Mouse (Mus musculus): ENCODE data around the gene Adam19.
A peak's percentile ranks its signal among the peaks of the same experiment; 100 is the strongest.
"Not testable (repeated sequence)": the region's sequence is repeated elsewhere in the genome, so short reads cannot be mapped to it uniquely, and the experiment has no call there.

Gene Adam19

GRCm38 (mm10) chr11:46055896-46056769, at the start of gene Adam19:
TSS of gene Adam19 (plus strand) at chr11:46055992.
- peak; percentile 57 for DNase-seq

DNA sequence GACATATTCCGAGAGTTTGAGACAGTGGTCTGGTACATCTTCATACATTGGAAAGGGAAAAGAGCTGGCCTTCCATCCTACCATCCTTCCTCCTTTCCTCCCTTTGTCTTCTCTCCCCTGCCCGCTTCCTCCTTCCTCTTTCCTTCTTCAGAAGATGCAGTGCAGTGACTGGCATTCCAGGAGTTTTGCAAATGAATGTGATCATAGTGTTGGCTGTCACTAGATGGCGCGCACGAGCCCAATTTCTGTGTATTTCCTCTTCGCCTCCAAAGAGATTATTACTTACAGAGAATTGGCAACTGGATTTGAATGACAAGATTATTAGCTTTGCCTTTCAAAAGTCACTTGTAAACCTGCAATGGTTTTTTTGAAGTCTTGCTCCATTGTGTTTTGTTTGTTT, 39.7 kb upstream of the Adam19 start:
- peak; percentile 47 for DNase-seq

DNA sequence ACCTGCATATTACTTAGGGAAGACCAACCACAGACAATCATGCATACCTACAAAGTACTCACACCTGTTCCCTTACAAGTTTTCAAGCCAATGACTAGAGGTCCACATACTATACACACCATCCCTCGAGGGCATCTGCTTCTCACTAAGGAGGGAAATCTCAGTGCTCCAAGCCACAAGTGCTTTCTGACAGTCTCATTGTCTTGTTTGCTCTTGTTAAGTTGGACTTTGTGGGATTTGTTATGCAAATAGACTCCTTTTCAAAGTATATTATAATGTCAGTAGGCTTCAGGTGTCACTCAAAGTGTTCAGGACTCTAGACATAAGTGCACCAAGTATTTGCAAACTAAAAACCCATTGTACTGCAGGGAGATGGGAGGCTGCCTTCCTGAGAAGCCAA, 35.5 kb upstream of the Adam19 start:
- DNase-seq: no peak

- DNase-seq: no peak
Observed at GRCm38 (mm10) chr11:46021850-46022249, 33.9 kb upstream of the Adam19 start.

DNA sequence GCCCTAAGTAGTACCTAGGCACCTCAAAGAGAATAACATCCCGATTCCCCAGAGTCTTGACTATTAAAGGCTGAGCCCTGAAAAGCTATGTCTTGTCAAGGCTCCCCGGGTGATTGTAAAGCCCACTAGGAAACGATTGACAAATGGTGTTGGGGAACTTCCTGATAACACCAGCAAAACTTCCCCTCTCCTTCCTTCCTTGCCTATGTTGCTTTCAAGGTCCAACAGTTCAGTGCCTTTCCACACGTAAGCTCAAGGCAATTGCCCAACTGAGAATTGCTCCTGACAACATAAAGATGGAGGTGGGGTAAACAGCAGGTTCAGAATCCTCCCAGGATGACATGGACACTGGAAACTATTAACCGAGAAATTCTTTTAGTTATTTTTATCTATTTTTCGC, 32.8 kb upstream of the Adam19 start:
- no peak for DNase-seq

DNA sequence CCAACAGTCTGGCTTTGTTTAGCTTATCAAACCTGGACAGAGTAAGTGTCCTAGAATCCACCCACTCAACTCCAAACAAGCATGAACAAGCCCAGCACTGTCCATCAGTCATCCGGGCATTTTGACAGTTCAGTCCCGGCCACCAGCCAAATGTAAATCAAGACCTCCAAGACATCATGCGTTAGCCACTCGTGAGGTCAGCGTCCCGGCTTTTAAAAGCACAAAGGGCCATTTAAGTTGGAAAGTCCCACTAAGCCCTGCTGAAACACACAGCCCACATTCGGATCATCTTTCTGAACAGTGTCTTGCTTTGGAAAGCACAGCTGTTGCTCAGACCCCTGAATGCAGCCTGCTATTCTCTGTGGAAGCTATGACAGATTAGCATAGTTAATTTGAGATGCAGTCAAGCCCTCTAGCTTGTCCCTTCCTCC, 29.8 kb upstream of the Adam19 start:
- DNase-seq: no peak

DNA sequence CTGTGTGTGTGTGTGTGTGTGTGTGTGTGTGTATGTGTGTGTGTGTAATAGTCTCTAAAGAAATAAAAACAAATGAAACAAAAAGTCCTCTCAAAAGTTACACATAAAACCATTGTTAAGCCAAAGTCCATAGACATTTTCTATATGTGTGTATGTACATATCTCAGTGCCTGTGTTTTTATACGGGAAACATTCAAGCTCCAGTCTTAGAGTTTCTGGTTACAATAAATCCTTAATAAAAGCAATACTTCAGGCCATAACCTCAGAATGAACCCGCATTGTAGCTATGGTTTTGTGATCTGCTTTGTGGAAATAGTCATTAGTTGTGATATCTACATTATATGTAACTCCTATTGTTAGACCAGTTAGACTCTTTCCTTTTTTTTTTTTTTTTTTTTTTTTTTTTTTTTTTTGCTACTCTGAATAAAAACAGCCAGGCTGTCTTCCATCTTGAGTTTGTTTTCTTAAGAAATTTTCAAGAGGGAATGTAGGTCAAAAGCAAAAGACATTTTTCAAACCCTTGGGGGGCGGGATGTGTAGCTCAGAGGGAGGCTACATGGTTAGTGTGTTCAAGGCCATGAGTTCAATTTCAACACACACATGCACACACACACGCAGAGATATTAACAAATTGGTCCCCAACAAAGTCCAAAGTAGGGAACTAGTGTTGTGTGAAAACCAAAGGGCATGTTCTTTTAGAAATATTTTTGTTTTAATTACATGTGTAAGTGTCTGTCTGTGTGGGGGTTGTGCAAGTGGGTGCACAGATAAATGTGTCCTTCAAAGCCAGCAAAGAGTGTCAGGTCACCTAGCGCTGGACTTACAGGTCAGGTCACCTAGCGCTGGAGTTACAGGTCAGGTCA, 27.6 kb upstream of the Adam19 start:
- no peak for DNase-seq

DNA sequence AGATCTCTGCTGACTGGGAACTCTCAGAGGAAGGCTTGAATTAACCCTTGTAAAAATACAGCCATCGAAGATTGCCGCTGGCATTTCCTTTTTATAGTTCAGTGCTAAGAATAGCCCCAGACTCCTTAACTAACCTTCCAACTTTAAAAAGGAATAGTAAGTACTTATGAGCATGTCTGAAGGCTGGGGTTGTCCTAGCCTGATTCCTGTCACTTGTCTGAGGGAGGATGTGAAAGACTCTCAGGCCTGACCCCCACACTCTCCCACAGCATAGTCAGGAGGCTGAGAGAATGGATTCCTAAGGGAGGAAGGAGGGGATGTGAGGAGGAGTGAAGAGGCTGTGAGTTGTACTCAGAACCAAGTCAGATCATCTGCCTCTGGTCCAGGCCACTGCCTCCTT, 26.3 kb upstream of the Adam19 start:
- DNase-seq: no peak

- DNase-seq: no peak
Observed at GRCm38 (mm10) chr11:46030026-46030425, 25.8 kb upstream of the Adam19 start.

DNA sequence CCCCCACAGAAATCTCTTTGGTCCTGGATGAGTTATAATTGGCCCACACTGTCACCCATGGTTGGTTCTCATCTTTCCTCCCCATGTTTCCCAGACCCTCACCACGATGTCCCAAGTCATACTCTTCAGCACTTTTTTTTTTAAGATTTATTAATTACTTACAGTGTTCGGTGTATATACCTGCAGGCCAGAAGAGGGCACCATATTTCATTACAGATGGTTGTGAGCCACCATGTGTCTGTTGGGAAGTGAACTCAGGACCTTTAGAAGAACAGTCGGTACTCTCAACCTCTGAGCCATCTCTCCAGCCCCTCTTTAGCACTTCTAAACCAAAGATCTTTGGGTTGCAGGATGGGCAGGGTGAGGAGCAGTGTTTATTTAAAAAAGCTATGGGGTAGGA, 24.3 kb upstream of the Adam19 start:
- DNase-seq: no peak

GRCm38 (mm10) chr11:46032956-46033355, 22.8 kb upstream of the Adam19 start:
- DNase-seq: no peak

- DNase-seq: no peak
Observed at GRCm38 (mm10) chr11:46036374-46036773, 19.4 kb upstream of the Adam19 start.

DNA sequence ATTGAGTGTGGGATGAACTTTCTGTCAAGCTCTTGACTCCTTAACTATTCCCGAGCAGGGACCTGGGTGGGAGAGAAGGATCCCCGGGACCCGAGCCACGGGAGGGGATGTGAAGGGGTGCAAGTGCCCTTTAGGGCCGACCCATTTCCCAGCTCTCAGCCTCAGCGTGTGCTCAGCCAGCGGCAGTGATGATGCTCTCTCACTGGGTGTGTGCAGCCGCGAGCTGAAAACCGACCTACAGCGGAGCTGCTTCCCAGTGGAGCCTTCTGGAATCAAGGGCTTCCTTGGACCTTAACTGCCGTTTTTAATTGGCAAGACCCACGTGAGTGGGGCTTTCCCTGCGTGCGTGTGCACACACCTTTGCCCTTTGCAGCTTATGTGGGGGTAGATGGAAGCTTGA, 16.9 kb upstream of the Adam19 start:
- no peak for DNase-seq

DNA sequence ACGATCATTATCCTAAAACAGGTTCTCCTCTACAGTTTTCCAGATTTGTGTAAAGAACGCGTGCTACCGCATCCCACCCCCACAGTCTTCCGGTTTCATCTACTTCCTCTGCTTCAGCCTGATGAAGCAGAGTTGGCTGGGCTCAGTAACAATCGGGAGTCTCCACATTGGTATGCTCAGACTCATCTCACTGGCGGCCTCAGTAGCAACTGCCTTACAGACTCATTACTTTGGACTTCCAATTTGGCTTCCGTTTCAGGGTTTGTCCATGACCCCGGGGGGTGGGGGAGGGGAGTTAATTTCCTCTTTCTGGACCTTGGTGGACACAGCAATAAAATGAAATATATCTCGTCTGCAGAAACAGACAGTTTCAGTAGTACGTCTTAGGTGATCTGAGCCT, 16.5 kb upstream of the Adam19 start:
- DNase-seq: no peak

DNA sequence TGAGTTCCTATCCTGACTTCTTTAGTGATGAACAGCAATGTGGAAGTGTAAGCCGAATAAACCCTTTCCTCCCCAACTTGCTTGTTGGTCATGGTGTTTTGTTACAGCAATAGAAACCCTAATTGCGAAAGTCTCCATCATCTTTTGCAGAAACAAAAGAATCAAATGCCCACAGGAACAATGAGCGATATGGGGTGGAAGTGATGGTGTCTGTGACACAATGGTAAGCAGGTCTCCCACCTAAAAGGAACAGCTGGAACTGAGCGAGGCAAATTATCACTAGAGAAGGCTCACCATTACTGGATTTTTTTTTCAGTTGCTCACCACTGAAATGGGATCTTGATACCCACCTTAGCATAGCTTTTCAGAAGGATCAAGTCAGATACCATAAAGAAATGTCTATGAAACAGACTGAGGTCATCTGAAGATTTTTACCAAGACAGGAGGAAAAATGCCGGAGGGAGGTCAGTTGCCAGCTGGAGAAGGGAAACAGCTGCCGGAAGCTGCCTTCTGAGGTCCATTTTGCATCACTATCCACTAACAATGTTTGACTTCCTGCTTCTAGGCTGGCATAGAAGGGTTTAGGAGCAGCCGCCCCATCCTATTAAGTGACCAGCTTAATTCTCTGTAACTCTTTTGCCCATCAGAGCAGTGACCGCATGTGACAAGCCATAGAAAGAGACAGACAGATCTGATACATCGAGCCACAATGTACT, 14.8 kb upstream of the Adam19 start:
- no peak for DNase-seq

DNA sequence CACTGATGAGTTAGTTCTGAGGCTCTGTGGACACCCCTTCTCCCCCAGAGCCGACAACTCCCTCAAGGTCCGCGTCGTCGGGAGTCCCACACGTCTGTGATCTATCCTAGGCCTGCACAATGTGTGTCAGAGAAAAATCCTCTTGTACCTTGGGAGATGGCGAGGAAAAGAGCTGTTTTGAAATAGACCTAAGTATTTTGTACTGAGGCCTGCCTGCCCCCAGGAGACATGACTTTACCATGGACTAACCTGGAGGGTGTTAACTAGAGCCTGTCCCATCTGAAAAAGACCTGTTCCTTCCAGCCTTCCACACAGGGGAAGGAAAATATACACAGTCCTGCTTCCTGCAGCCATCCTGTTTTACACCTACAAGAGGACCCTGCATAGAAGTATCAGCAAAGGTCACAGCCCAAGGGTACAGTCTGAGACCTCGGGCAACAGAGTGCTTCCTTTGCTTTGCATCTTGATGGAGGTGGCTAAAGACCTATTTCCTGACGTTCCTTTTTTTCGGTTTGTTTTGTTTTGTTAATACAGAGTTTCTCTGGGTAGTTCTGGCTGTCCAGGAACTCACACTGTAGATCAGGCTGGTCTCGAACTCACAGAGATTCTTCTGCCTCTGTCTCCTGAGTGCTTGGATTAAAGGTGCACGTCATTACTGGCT, 14.1 kb upstream of the Adam19 start:
- DNase-seq: no peak

GRCm38 (mm10) chr11:46044781-46045180, 11.0 kb upstream of the Adam19 start:
- no peak for DNase-seq

GRCm38 (mm10) chr11:46047264-46047663, 8.5 kb upstream of the Adam19 start:
- no peak for DNase-seq

DNA sequence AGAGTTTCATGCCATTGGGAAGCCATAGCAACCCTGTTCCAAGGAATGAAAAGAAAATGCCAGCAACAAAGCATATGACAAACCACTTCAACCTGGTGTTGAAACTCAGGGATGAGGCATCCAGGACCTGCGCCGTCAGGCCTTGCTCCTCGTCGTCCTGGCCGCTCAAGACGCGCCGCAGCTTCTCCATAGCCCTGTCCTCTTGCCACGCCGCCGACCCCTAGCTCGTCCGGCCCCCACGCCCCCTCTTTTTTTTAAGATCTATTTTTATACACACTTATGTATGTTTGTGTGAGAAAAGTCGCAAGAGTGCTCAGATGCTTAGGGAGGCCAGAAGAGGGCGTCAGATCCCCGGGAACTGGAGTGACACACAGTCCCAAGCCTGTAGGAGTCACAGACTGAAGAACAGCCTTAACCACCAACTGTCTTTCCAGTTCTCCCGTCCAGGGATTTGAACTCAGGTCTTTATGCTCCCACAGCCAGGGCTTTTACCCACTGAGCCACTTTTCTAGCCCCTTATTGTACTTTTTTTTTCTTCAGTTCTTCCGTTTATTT, 3.6 kb upstream of the Adam19 start, which contains the start of gene Gm12166:
Gene Gm12166, minus strand, starts transcription at position 217 of the 555 bp plus-strand sequence.
- DNase-seq: peak; percentile 59

GRCm38 (mm10) chr11:46053457-46053856, 2.3 kb upstream of the Adam19 start:
- not testable (repeated sequence) for DNase-seq

DNA sequence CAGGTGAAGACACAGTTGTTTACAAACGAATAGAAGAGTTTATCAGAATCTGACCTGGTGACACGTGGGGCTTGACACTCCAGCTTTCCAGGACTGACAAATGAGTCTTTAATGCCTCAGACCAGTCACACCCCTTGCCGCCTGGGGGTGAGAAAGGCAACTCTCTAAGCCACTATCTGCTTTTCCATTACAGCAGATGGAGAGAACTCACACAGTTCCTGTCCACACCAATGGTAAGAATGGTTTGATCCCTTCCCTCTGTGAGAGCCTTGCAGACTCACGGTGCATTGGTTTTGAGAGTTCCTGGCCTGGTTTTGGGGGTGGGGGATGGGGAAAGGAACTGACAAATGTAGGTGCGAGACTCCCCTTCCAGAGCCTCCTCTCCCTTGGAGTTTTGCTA, 1.5 kb upstream of the Adam19 start:
- no peak for DNase-seq
